Mouse (Mus musculus): Measurements from ENCODE around the gene Nfkbib. TPM values are rescaled to one million over a fixed set of nuclear protein-coding genes. Genes with fewer than 3 reads are reported as not detected.

The Nfkbib gene
- polyA plus RNA-seq, 1 experiment = not detected

GRCm38 (mm10) chr7:28720753-28721537 is 46.4 kb downstream of the Nfkbib start:
- H3K4me3 ChIP-seq (ENCODE audit: insufficient read depth, low read depth, low read length) = no peak overlapping the region
- H3K27ac ChIP-seq (ENCODE audit: insufficient read depth, low read depth, low read length) = no peak overlapping the region
- 89% methylated on average over 3 of the region's 3 CpGs for WGBS
- H3K4me1 ChIP-seq (ENCODE audit: control insufficient read depth, insufficient read depth, low read length) = peaks cover 4% of the 10 kb centered on the region; the same call in 1 of the 2 replicates
- TF ChIP-seq CTCF (IDR thresholded peaks at IDR 0.05; ENCODE audit: insufficient read depth, low read depth, low read length) = no peak
- no peak for TF ChIP-seq POLR2A (IDR thresholded peaks at IDR 0.05; ENCODE audit: insufficient read depth, low read depth, low read length)

DNA sequence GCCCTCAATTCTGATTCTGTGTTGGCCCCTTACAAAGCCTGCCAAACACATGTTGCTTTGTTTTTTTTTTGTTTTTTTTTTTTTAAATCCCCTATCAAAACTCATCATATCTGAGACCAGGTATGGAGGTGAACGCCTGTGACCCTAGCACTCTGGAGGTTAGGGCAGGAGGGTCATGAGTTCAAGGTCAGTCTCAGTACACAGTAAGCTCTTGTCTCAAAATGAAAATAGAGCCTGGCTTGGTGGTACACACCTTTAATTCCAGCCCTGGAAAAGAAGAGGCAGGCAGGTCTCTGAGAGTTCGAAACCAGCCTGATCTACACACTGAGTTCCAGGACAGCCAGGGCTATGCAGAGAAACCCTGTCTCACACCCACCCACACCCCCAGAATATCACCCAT is 47.7 kb downstream of the Nfkbib start:
- no peak for TF ChIP-seq POLR2A (IDR thresholded peaks at IDR 0.05; ENCODE audit: insufficient read depth, low read depth, low read length)
- TF ChIP-seq CTCF (IDR thresholded peaks at IDR 0.05; ENCODE audit: insufficient read depth, low read depth, low read length) = no peak
- Histone ChIP-seq H3K27ac (ENCODE audit: insufficient read depth, low read depth, low read length) (no peak overlapping the region), H3K4me3 (ENCODE audit: insufficient read depth, low read depth, low read length) (no peak overlapping the region), H3K4me1 (ENCODE audit: control insufficient read depth, insufficient read depth, low read length) (peaks cover 4% of the 10 kb centered on the region; the same call in 1 of the 2 replicates)
- WGBS = 93% methylated on average over 2 of the region's 2 CpGs

- Histone ChIP-seq H3K4me3 (ENCODE audit: insufficient read depth, low read depth, low read length) (no peak overlapping the region), H3K27ac (ENCODE audit: insufficient read depth, low read depth, low read length) (no peak overlapping the region), H3K4me1 (ENCODE audit: control insufficient read depth, insufficient read depth, low read length) (peaks cover 4% of the 10 kb centered on the region; the same call in 1 of the 2 replicates)
- no peak for TF ChIP-seq CTCF (IDR thresholded peaks at IDR 0.05; ENCODE audit: insufficient read depth, low read depth, low read length)
- TF ChIP-seq POLR2A (IDR thresholded peaks at IDR 0.05; ENCODE audit: insufficient read depth, low read depth, low read length) = no peak
- 78% methylated on average over 4 of the region's 4 CpGs for WGBS
These were observed 48.2 kb downstream of the Nfkbib start for GRCm38 (mm10) chr7:28719159-28719558.

GRCm38 (mm10) chr7:28717726-28718125 is 49.6 kb downstream of the Nfkbib start:
- Histone ChIP-seq H3K27ac (ENCODE audit: insufficient read depth, low read depth, low read length) (no peak overlapping the region), H3K4me3 (ENCODE audit: insufficient read depth, low read depth, low read length) (no peak overlapping the region), H3K4me1 (ENCODE audit: control insufficient read depth, insufficient read depth, low read length) (peaks cover 4% of the 10 kb centered on the region; the same call in 1 of the 2 replicates)
- no peak for TF ChIP-seq POLR2A (IDR thresholded peaks at IDR 0.05; ENCODE audit: insufficient read depth, low read depth, low read length)
- TF ChIP-seq CTCF (IDR thresholded peaks at IDR 0.05; ENCODE audit: insufficient read depth, low read depth, low read length) = no peak
- WGBS = 92% methylated on average over 10 of the region's 10 CpGs

GRCm38 (mm10) chr7:28716590-28717281 is 50.6 kb downstream of the Nfkbib start, which contains the start of gene Fbxo17:
Gene Fbxo17, plus strand, starts transcription at chr7:28716804.
- WGBS = 6% methylated on average over 36 of the region's 36 CpGs
- peak within 1 kb of the TSS; percentile 36 for H3K4me3 ChIP-seq (ENCODE audit: insufficient read depth, low read depth, low read length)
- TF ChIP-seq CTCF (IDR thresholded peaks at IDR 0.05; ENCODE audit: insufficient read depth, low read depth, low read length) (no peak), POLR2A (IDR thresholded peaks at IDR 0.05; ENCODE audit: insufficient read depth, low read depth, low read length) (no peak)
- H3K27ac ChIP-seq (ENCODE audit: insufficient read depth, low read depth, low read length) = no peak within 1 kb of the TSS
- H3K4me1 ChIP-seq (ENCODE audit: control insufficient read depth, insufficient read depth, low read length) = peaks cover 4% of the 10 kb centered on the region; the same call in 1 of the 2 replicates

DNA sequence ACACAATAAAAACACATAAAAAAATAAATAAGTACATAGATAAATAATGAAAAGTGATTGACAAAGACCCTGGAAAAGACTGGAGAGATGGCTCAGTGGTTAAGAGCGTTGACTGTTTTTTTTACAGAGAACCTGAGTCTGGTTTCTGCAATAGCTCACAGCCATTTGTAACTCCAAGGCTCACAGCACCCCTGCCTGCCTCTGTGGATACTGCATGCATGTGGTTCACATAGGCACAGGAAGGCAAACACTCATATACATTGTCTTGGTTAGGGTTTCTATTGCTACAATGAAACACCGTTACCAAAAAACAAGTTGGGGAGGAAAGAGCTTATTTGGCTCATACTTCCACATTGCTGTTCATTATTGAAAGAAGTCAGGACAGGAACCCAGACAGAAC is 51.7 kb downstream of the Nfkbib start:
- TF ChIP-seq CTCF (IDR thresholded peaks at IDR 0.05; ENCODE audit: insufficient read depth, low read depth, low read length) (no peak), POLR2A (IDR thresholded peaks at IDR 0.05; ENCODE audit: insufficient read depth, low read depth, low read length) (no peak)
- Histone ChIP-seq H3K4me1 (ENCODE audit: control insufficient read depth, insufficient read depth, low read length) (peaks cover 4% of the 10 kb centered on the region; the same call in 1 of the 2 replicates), H3K27ac (ENCODE audit: insufficient read depth, low read depth, low read length) (no peak overlapping the region), H3K4me3 (ENCODE audit: insufficient read depth, low read depth, low read length) (no peak overlapping the region)
- WGBS = 96% methylated on average over 2 of the region's 2 CpGs

DNA sequence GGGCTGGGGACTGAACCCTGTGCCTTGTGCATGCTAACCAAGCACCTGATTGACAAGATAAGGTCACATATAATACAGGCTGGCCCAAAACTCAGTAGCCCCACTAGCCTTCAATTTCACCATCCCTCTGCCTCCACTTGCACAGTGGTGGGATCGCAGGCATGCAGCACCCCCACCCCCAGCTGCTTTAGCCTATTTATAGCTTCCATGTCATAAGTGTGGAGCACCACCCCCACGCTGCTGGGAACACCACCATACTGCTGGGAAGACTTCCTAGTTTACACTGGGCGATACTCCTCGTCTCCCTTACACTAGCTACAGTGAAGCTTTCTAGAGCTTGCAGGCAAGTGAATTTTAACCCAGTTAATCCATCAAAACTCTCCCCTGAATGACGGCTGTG is 52.6 kb downstream of the Nfkbib start:
- peaks cover 4% of the 10 kb centered on the region; the same call in 1 of the 2 replicates for H3K4me1 ChIP-seq (ENCODE audit: control insufficient read depth, insufficient read depth, low read length)
- WGBS = 47% methylated on average over 5 of the region's 5 CpGs
- TF ChIP-seq CTCF (IDR thresholded peaks at IDR 0.05; ENCODE audit: insufficient read depth, low read depth, low read length) (no peak), POLR2A (IDR thresholded peaks at IDR 0.05; ENCODE audit: insufficient read depth, low read depth, low read length) (no peak)
- H3K27ac ChIP-seq (ENCODE audit: insufficient read depth, low read depth, low read length) = no peak overlapping the region
- no peak overlapping the region for H3K4me3 ChIP-seq (ENCODE audit: insufficient read depth, low read depth, low read length)

DNA sequence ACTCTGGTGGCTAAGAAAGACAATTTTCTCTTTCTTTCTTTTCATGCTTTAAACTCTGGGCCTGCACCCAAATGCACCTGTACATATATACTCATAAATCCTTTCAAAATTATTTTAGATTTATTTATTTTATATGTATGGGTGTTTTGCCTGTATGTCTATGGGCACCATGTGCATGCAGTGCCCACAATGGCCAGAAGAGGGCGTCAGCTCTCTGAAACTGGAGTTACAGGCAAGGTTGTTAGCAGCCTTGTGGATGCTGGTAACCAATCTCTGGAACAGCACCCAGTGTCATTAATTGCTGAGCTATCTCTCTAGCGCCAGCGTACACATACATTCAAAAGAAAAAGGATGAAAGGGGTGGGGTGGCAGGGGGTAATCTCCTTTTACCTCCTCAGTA is 56.4 kb downstream of the Nfkbib start:
- WGBS = 61% methylated on average over 3 of the region's 3 CpGs
- no peaks in the 10 kb centered on the region for H3K4me1 ChIP-seq (ENCODE audit: control insufficient read depth, insufficient read depth, low read length)
- no peak overlapping the region for H3K4me3 ChIP-seq (ENCODE audit: insufficient read depth, low read depth, low read length)
- no peak for TF ChIP-seq POLR2A (IDR thresholded peaks at IDR 0.05; ENCODE audit: insufficient read depth, low read depth, low read length)
- TF ChIP-seq CTCF (IDR thresholded peaks at IDR 0.05; ENCODE audit: insufficient read depth, low read depth, low read length) = no peak
- H3K27ac ChIP-seq (ENCODE audit: insufficient read depth, low read depth, low read length) = no peak overlapping the region

DNA sequence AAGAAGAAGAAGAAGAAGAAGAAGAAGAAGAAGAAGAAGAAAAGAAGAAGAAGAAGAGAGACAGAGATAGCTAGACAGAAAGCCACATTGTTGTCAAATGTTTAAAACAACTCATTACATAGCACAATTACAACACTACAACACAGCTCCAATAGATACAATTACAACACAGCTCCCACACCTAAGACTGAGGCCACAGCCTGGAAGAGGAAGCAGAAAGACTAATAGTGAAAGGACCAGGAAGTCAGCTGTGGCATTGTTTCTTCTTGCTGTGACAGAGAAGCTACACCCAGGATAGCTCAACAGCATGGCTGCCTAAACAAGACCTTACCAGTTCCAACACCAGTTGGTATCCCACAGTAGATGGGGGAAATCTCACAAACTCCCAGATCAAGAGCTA is 57.9 kb downstream of the Nfkbib start:
- H3K27ac ChIP-seq (ENCODE audit: insufficient read depth, low read depth, low read length) = no peak overlapping the region
- no peak for TF ChIP-seq CTCF (IDR thresholded peaks at IDR 0.05; ENCODE audit: insufficient read depth, low read depth, low read length)
- no peak for TF ChIP-seq POLR2A (IDR thresholded peaks at IDR 0.05; ENCODE audit: insufficient read depth, low read depth, low read length)
- no peak overlapping the region for H3K4me3 ChIP-seq (ENCODE audit: insufficient read depth, low read depth, low read length)
- no peaks in the 10 kb centered on the region for H3K4me1 ChIP-seq (ENCODE audit: control insufficient read depth, insufficient read depth, low read length)

Other genes starting within 250 kb of the Nfkbib start
- not detected in 2 replicates for gene Ifnl3, start 244.7 kb downstream of the Nfkbib start, polyA plus RNA-seq (2012; ENCODE audit: insufficient read depth, insufficient read length, low replicate concordance, missing spikeins)
- gene Sycn, start 226.6 kb downstream of the Nfkbib start, polyA plus RNA-seq (2012; ENCODE audit: insufficient read depth, insufficient read length, low replicate concordance, missing spikeins) = not detected in 2 replicates
- gene Nccrp1, start 220.3 kb downstream of the Nfkbib start, polyA plus RNA-seq (2012; ENCODE audit: insufficient read depth, insufficient read length, low replicate concordance, missing spikeins) = not detected in 2 replicates
- gene Samd4b, start 169.4 kb downstream of the Nfkbib start, polyA plus RNA-seq (2012; ENCODE audit: insufficient read depth, insufficient read length, low replicate concordance, missing spikeins) = not detected in 2 replicates
- not detected in 2 replicates for gene Pak4, start 169.3 kb downstream of the Nfkbib start, polyA plus RNA-seq (2012; ENCODE audit: insufficient read depth, insufficient read length, low replicate concordance, missing spikeins)
- gene Acp7, start 136.2 kb downstream of the Nfkbib start, polyA plus RNA-seq (2012; ENCODE audit: insufficient read depth, insufficient read length, low replicate concordance, missing spikeins) = not detected in 2 replicates
- gene Fbxo27, start 74.7 kb downstream of the Nfkbib start, polyA plus RNA-seq (2012; ENCODE audit: insufficient read depth, insufficient read length, low replicate concordance, missing spikeins) = not detected in 2 replicates
- not detected in 2 replicates for gene Fbxo17, start 50.7 kb downstream of the Nfkbib start, polyA plus RNA-seq (2012; ENCODE audit: insufficient read depth, insufficient read length, low replicate concordance, missing spikeins)
- not detected in 2 replicates for gene Mrps12, start 25.7 kb downstream of the Nfkbib start, polyA plus RNA-seq (2012; ENCODE audit: insufficient read depth, insufficient read length, low replicate concordance, missing spikeins)
- gene Sars2, start 25.5 kb downstream of the Nfkbib start, polyA plus RNA-seq (2012; ENCODE audit: insufficient read depth, insufficient read length, low replicate concordance, missing spikeins) = not detected in 2 replicates
- gene Ccer2, start 11.3 kb downstream of the Nfkbib start, polyA plus RNA-seq (2012; ENCODE audit: insufficient read depth, insufficient read length, low replicate concordance, missing spikeins) = not detected in 2 replicates
- gene Sirt2, start 777 bp downstream of the Nfkbib start, polyA plus RNA-seq (2012; ENCODE audit: insufficient read depth, insufficient read length, low replicate concordance, missing spikeins) = not detected in 2 replicates
- not detected in 2 replicates for gene Rinl, start 21.5 kb upstream of the Nfkbib start, polyA plus RNA-seq (2012; ENCODE audit: insufficient read depth, insufficient read length, low replicate concordance, missing spikeins)
- gene Hnrnpl, start 41.0 kb upstream of the Nfkbib start, polyA plus RNA-seq (2012; ENCODE audit: insufficient read depth, insufficient read length, low replicate concordance, missing spikeins) = 179 and 465 TPM in 2 replicates
- not detected in 2 replicates for gene Ech1, start 57.7 kb upstream of the Nfkbib start, polyA plus RNA-seq (2012; ENCODE audit: insufficient read depth, insufficient read length, low replicate concordance, missing spikeins)
- not detected in 2 replicates for gene Lgals4, start 66.3 kb upstream of the Nfkbib start, polyA plus RNA-seq (2012; ENCODE audit: insufficient read depth, insufficient read length, low replicate concordance, missing spikeins)
- not detected in 2 replicates for gene Lgals7, start 96.3 kb upstream of the Nfkbib start, polyA plus RNA-seq (2012; ENCODE audit: insufficient read depth, insufficient read length, low replicate concordance, missing spikeins)
- not detected in 2 replicates for gene Capn12, start 113.9 kb upstream of the Nfkbib start, polyA plus RNA-seq (2012; ENCODE audit: insufficient read depth, insufficient read length, low replicate concordance, missing spikeins)
- 498 TPM in 1 of 2 replicates, not detected in the other for gene Actn4, start 194.8 kb upstream of the Nfkbib start, polyA plus RNA-seq (2012; ENCODE audit: insufficient read depth, insufficient read length, low replicate concordance, missing spikeins)
- not detected in 2 replicates for gene Eif3k, start 214.4 kb upstream of the Nfkbib start, polyA plus RNA-seq (2012; ENCODE audit: insufficient read depth, insufficient read length, low replicate concordance, missing spikeins)
- gene Map4k1, start 214.5 kb upstream of the Nfkbib start, polyA plus RNA-seq (2012; ENCODE audit: insufficient read depth, insufficient read length, low replicate concordance, missing spikeins) = not detected in 2 replicates

Data from olfactory bulb, adult 2 months (tissue).